Comparison of ENCODE assay signal across 35 mouse cellular contexts in genomic region chr2:148003511-148003910, GRCm38 (mm10). TPM values are rescaled to one million over a fixed set of nuclear protein-coding genes. Genes with fewer than 3 reads are reported as not detected.
"Had no signal": no experiment of that assay in that cellular context is flagged by ENCODE, and none has a peak within 500 bp of the region (broad histone marks: within the 10 kb centered on the region; RNA-seq: fewer than 3 reads in every experiment).

No protein-coding gene starts in this region.

- H3K4me3 ChIP-seq: forebrain, embryonic 15.5 days; heart, embryonic 10.5 days; heart, embryonic 12.5 days; hindbrain, embryonic 13.5 days; hindbrain, embryonic 15.5 days; kidney, embryonic 15.5 days had no signal

- H3K4me2 ChIP-seq: forebrain, embryonic 15.5 days; heart, embryonic 12.5 days; hindbrain, embryonic 13.5 days; hindbrain, embryonic 15.5 days; kidney, embryonic 15.5 days had no signal

- H3K27ac ChIP-seq: forebrain, embryonic 15.5 days; heart, embryonic 10.5 days; hindbrain, embryonic 13.5 days; hindbrain, embryonic 15.5 days; hindbrain, postnatal 0 days; kidney, embryonic 15.5 days; kidney, postnatal 0 days had no signal

- H3K9me3 ChIP-seq: forebrain, embryonic 15.5 days; heart, embryonic 10.5 days; heart, embryonic 12.5 days; hindbrain, embryonic 13.5 days; hindbrain, embryonic 15.5 days; kidney, embryonic 15.5 days had no signal

- H3K4me1 ChIP-seq: forebrain, embryonic 15.5 days; heart, embryonic 12.5 days; hindbrain, embryonic 13.5 days; hindbrain, embryonic 15.5 days; kidney, embryonic 15.5 days had no signal

- H3K9ac ChIP-seq: forebrain, embryonic 15.5 days; forebrain, postnatal 0 days; heart, embryonic 12.5 days; hindbrain, embryonic 13.5 days; hindbrain, embryonic 15.5 days; kidney, embryonic 15.5 days had no signal

- H3K36me3 ChIP-seq: forebrain, embryonic 15.5 days; heart, embryonic 10.5 days; heart, embryonic 12.5 days; hindbrain, embryonic 13.5 days; hindbrain, embryonic 15.5 days; kidney, embryonic 15.5 days had no signal

- ATAC-seq: forebrain, embryonic 15.5 days; forebrain, postnatal 0 days; hindbrain, postnatal 0 days; intestine, embryonic 16.5 days had no signal

- H3K27me3 ChIP-seq: forebrain, embryonic 15.5 days; heart, embryonic 12.5 days; hindbrain, embryonic 13.5 days; hindbrain, embryonic 15.5 days; kidney, embryonic 15.5 days had no signal

- DNase-seq: forebrain, postnatal 0 days; gastrocnemius, postnatal 14 days; gastrocnemius, postnatal 36 days; heart, adult 18-20 months; heart, postnatal 14 days; heart, postnatal 36 days; kidney, adult 11 months; kidney, adult 2 months; kidney, adult 9 months; kidney, postnatal 14 days; kidney, postnatal 36 days; layer of hippocampus, adult 9-11 months; layer of hippocampus, postnatal 36 days; left cerebral cortex, postnatal 4 days had no signal

RNA-seq across cellular contexts. Expression of gene Foxa2, which starts 43.3 kb away (rescaled TPM):
- total RNA-seq: gastrocnemius, adult 18-20 months; gastrocnemius, adult 8-10 months; gastrocnemius, postnatal 14 days; gastrocnemius, postnatal 36 days; heart, adult 8-10 months; heart, postnatal 14 days; heart, postnatal 36 days; hematopoietic stem cell, adult 5-6 weeks; layer of hippocampus, adult 18-20 months; layer of hippocampus, adult 8-10 months; layer of hippocampus, postnatal 14 days; layer of hippocampus, postnatal 36 days; left cerebral cortex, adult 18-20 months; left cerebral cortex, adult 8-10 months; left cerebral cortex, postnatal 10 days; left cerebral cortex, postnatal 25 days; left cerebral cortex, postnatal 4 days had no signal
- polyA plus RNA-seq: forebrain, embryonic 15.5 days; gonadal fat pad, adult 2 months; kidney, adult 2 months; kidney, postnatal 0 days had no signal
